Mouse (Mus musculus) neural tube, embryonic 14.5 days (tissue): ENCODE measurements around the gene Lin7b. TPM values are rescaled to one million over a fixed set of nuclear protein-coding genes. Genes with fewer than 3 reads are reported as not detected.

ENCODE experiments used
- ATAC-seq: fragments of 200-750 bp; cut with Nextera tagmentation; 2 replicates; pipeline ENCODE4 v1.8.0; 2017; ENCODE audit warnings: low read depth, mild to moderate bottlenecking, moderate TSS enrichment, moderate library complexity
- H3K27ac ChIP-seq: fragments of 300-500 bp; sonication (generic); 2 replicates; pipeline ENCODE4 v1.5.1; 2014; ENCODE audit warnings: low read depth, mild to moderate bottlenecking, control low read depth, low read length, moderate library complexity, mixed read lengths
- H3K27me3 ChIP-seq: fragments of 300-500 bp; sonication (generic); 2 replicates; pipeline ENCODE4 v1.6.1; 2014; ENCODE audit warnings: low read length; ENCODE audit not compliant: control insufficient read depth, insufficient read depth
- H3K36me3 ChIP-seq: fragments of 300-500 bp; sonication (generic); 2 replicates; pipeline ENCODE4 v1.6.1; 2014; ENCODE audit warnings: low read length, mixed read lengths; ENCODE audit not compliant: control insufficient read depth, insufficient read depth
- H3K4me1 ChIP-seq: fragments of 300-500 bp; sonication (generic); 2 replicates; pipeline ENCODE4 v1.6.1; 2014; ENCODE audit warnings: low read length; ENCODE audit not compliant: control insufficient read depth, insufficient read depth
- H3K4me2 ChIP-seq: fragments of 300-500 bp; sonication (generic); 2 replicates; pipeline ENCODE4 v1.6.1; 2014; ENCODE audit warnings: mild to moderate bottlenecking, low read depth, low read length, control low read depth
- H3K4me3 ChIP-seq: fragments of 300-500 bp; sonication (generic); 2 replicates; pipeline ENCODE4 v1.5.1; 2014; ENCODE audit warnings: low read depth, low read length, control low read depth, mixed read lengths
- H3K9ac ChIP-seq: fragments of 300-500 bp; sonication (generic); replicated peaks from 2 replicates; pipeline ENCODE4 v1.6.1; 2014; ENCODE audit warnings: low read depth, mild to moderate bottlenecking, control low read depth, low read length, mixed read lengths
- H3K9me3 ChIP-seq: fragments of 300-500 bp; sonication (generic); 2 replicates; pipeline ENCODE4 v1.6.1; 2016; ENCODE audit warnings: low read length; ENCODE audit not compliant: control insufficient read depth
- WGBS: fragments of 180-500 bp; shearing (Covaris S2); extraction: QIAGEN DNeasy Blood & Tissue Kit; methylation state at CpG from one replicate; pipeline ENCODE4 v1.1.7; 2014; 5-methylcytosine and 5-hydroxymethylcytosine counted together
- polyA plus RNA-seq: library from polyadenylated mRNA; unstranded; fragments of >200 nt; fragmentation: Nextera tagmentation; extraction: Ambion mirVana; gene quantifications from 2 replicates; pipeline ENCODE4 v1.2.1, GENCODE M21; 2014

Lin7b gene
- polyA plus RNA-seq, 1 experiment from 2014 or later = 49.4 TPM

- Histone ChIP-seq H3K27me3 (no peaks in the 10 kb centered on the region), H3K9ac (no peak overlapping the region), H3K4me2 (no peak overlapping the region), H3K9me3 (no peaks in the 10 kb centered on the region), H3K27ac (no peak overlapping the region), H3K4me1 (peaks cover 11% of the 10 kb centered on the region; the same call in 1 of the 2 replicates), H3K36me3 (peaks cover 5% of the 10 kb centered on the region), H3K4me3 (no peak overlapping the region)
- 0 out of 2 replicates have a peak, but pooled peaks have one; percentile 22 for ATAC-seq
- WGBS = 6% methylated on average over 8 of the region's 8 CpGs
Measured at GRCm38 (mm10) chr7:45341303-45341702, 29.1 kb downstream of the Lin7b start.

DNA sequence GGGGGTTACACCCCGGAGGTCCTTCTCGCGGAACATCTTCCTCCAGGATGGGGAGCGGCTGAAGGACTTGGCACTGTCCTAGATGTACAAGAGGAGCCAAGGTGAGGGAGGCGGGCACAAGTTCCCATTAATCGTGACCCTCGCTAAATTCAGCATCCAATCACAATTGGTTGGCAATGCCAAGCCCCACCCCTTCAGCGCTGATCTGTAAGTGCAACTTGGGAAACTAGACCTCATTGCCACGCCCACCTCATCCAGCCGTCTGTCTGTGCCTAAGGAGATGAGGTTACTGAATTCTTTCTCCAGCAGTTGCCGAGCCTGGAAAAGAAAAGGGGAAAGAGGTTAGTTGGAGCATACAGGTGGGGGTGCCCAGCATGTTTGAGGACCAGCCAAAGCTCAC, 29.7 kb downstream of the Lin7b start:
- no peak for ATAC-seq
- H3K36me3 ChIP-seq = no peaks in the 10 kb centered on the region
- 0 out of 2 replicates have a peak overlapping the region, but pooled peaks have one; percentile 11 for H3K9ac ChIP-seq
- H3K4me2 ChIP-seq = peak overlapping the region; percentile 66
- no peaks in the 10 kb centered on the region for H3K27me3 ChIP-seq
- WGBS = 3% methylated on average over 11 of the region's 11 CpGs
- H3K4me1 ChIP-seq = peaks cover 11% of the 10 kb centered on the region; the same call in 1 of the 2 replicates
- no peak overlapping the region for H3K27ac ChIP-seq
- no peak overlapping the region for H3K4me3 ChIP-seq
- H3K9me3 ChIP-seq = no peaks in the 10 kb centered on the region

DNA sequence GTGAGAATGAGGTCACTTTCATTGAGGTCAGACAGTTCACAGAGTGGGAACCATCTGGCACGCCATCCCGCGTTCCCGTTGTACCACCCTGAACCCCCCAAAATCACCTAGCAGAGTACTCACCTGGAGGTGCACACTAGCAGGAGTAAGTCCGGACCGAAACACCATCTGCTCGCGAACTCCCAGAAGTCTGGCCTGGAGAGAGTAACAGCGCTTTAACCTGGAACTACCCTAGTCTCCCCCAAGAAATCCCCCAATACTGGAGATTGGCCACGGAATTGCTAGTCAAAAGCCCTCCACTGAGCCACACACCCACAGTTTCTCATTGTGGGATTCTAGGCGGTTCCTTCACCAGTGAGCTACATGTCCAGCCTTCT, 30.3 kb downstream of the Lin7b start:
- 0 out of 2 replicates have a peak overlapping the region, but pooled peaks have one; percentile 11 for H3K9ac ChIP-seq
- H3K27ac ChIP-seq = no peak overlapping the region
- H3K27me3 ChIP-seq = no peaks in the 10 kb centered on the region
- peak overlapping the region; percentile 66 for H3K4me2 ChIP-seq
- H3K9me3 ChIP-seq = no peaks in the 10 kb centered on the region
- 3% methylated on average over 11 of the region's 11 CpGs for whole genome bisulfite sequencing
- peak overlapping the region; percentile 37 for H3K4me3 ChIP-seq
- ATAC-seq = no peak
- no peaks in the 10 kb centered on the region for H3K36me3 ChIP-seq
- H3K4me1 ChIP-seq = peaks cover 11% of the 10 kb centered on the region; the same call in 1 of the 2 replicates

- Histone ChIP-seq H3K9ac (peak overlapping the region; percentile 55), H3K4me3 (peak overlapping the region; percentile 37), H3K4me1 (peaks cover 11% of the 10 kb centered on the region; the same call in 1 of the 2 replicates), H3K9me3 (no peaks in the 10 kb centered on the region), H3K36me3 (no peaks in the 10 kb centered on the region), H3K4me2 (peak overlapping the region; percentile 66), H3K27me3 (no peaks in the 10 kb centered on the region), H3K27ac (no peak overlapping the region)
- ATAC-seq = peak; percentile 75
- under 1% methylated on average over 37 of the region's 39 CpGs for WGBS
Measured at GRCm38 (mm10) chr7:45339410-45340065, 30.8 kb downstream of the Lin7b start.

- Histone ChIP-seq H3K27me3 (no peaks in the 10 kb centered on the region), H3K27ac (no peak overlapping the region), H3K4me1 (peaks cover 15% of the 10 kb centered on the region; the same call in 1 of the 2 replicates), H3K4me3 (no peak overlapping the region), H3K4me2 (no peak overlapping the region; the same call in 1 of the 2 replicates), H3K9ac (no peak overlapping the region), H3K36me3 (no peaks in the 10 kb centered on the region), H3K9me3 (no peaks in the 10 kb centered on the region)
- no peak for ATAC-seq
- 3% methylated on average over 14 of the region's 14 CpGs for WGBS
Measured at GRCm38 (mm10) chr7:45338161-45338911, 32.0 kb downstream of the Lin7b start.

- H3K36me3 ChIP-seq = no peaks in the 10 kb centered on the region
- H3K4me3 ChIP-seq = no peak overlapping the region
- H3K4me1 ChIP-seq = peaks cover 21% of the 10 kb centered on the region; the same call in 1 of the 2 replicates
- no peak for ATAC-seq
- no peak overlapping the region for H3K27ac ChIP-seq
- H3K9me3 ChIP-seq = no peaks in the 10 kb centered on the region
- H3K4me2 ChIP-seq = no peak overlapping the region
- no peak overlapping the region for H3K9ac ChIP-seq
- WGBS = 10% methylated on average over 4 of the region's 4 CpGs
- no peaks in the 10 kb centered on the region for H3K27me3 ChIP-seq
Measured at GRCm38 (mm10) chr7:45337469-45337868, 32.9 kb downstream of the Lin7b start.

GRCm38 (mm10) chr7:45336319-45336718, 34.1 kb downstream of the Lin7b start:
- H3K4me3 ChIP-seq = no peak overlapping the region
- H3K4me2 ChIP-seq = no peak overlapping the region
- H3K36me3 ChIP-seq = no peaks in the 10 kb centered on the region
- no peaks in the 10 kb centered on the region for H3K27me3 ChIP-seq
- H3K4me1 ChIP-seq = peaks cover 22% of the 10 kb centered on the region; the same call in 1 of the 2 replicates
- 93% methylated on average over 4 of the region's 4 CpGs for WGBS
- no peak overlapping the region for H3K27ac ChIP-seq
- ATAC-seq = no peak
- H3K9ac ChIP-seq = no peak overlapping the region
- H3K9me3 ChIP-seq = no peaks in the 10 kb centered on the region

DNA sequence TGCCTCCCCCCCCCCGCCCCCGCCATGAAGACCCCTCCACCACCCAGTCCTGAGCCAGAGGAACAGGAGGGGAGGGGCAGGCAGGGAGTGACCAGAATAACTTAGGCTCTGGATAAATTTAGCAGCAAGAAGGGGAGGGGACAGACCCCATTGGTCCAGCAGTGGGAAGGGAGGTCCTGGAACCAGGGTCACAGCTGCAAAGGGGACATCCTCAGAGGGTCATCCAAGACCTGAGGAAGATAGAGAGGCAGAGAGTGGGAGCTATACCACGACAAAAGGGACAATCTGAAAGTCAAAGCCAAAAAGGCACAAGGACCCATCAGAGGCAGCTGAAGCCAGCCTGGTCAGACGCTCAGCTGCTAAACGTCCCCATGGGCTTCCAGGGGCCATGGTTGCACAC, 35.3 kb downstream of the Lin7b start, which contains the start of gene Hrc:
Gene Hrc, plus strand, starts transcription at position 235 of the 400 bp plus-strand sequence.
- WGBS = 37% methylated on average over 5 of the region's 5 CpGs

GRCm38 (mm10) chr7:45334605-45335004, 35.8 kb downstream of the Lin7b start:
- H3K27ac ChIP-seq = no peak overlapping the region
- H3K9me3 ChIP-seq = no peaks in the 10 kb centered on the region
- no peak overlapping the region for H3K4me2 ChIP-seq
- H3K4me3 ChIP-seq = no peak overlapping the region
- no peak for ATAC-seq
- H3K9ac ChIP-seq = no peak overlapping the region
- 32% methylated on average over 3 of the region's 3 CpGs for WGBS
- H3K4me1 ChIP-seq = peaks cover 17% of the 10 kb centered on the region; the same call in 1 of the 2 replicates
- no peaks in the 10 kb centered on the region for H3K36me3 ChIP-seq
- no peaks in the 10 kb centered on the region for H3K27me3 ChIP-seq

More for the DNA sequence above, 35.3 kb downstream of the Lin7b start, which contains the start of gene Hrc:
- no peaks in the 10 kb centered on the region for H3K36me3 ChIP-seq
- H3K4me1 ChIP-seq = peaks cover 22% of the 10 kb centered on the region; the same call in 1 of the 2 replicates
- peak within 1 kb of the TSS; percentile 91; the same call in 1 of the 2 replicates for H3K4me2 ChIP-seq
- no peak within 1 kb of the TSS for H3K27ac ChIP-seq
- no peak within 1 kb of the TSS for H3K4me3 ChIP-seq
- H3K9ac ChIP-seq = no peak within 1 kb of the TSS
- no peak for ATAC-seq
- no peaks in the 10 kb centered on the region for H3K9me3 ChIP-seq
- no peaks in the 10 kb centered on the region for H3K27me3 ChIP-seq
